Mouse (Mus musculus) myocyte (in vitro differentiated cells): ENCODE measurements around the gene Gm20388.
"Not testable (repeated sequence)": the region's sequence is repeated elsewhere in the genome, so short reads cannot be mapped to it uniquely, and the experiment has no call there.

Experiments used
- E2F4 ChIP-seq: IDR thresholded peaks from one replicate; pipeline ENCODE4 v1.6.1; 2011; ENCODE audit warnings: mild to moderate bottlenecking, control low read depth, moderate library complexity; ENCODE audit not compliant: insufficient read depth
- MAX ChIP-seq: IDR thresholded peaks from one replicate; pipeline ENCODE4 v1.6.1; 2011; ENCODE audit warnings: low read depth, mild to moderate bottlenecking, control low read depth
- MYOD1 ChIP-seq, 3 experiments: IDR thresholded peaks; one replicate each; pipeline ENCODE4 v1.6.1; 2011; ENCODE audit warnings: control low read depth in 2 of 3, low read depth in 2 of 3, mild to moderate bottlenecking in 2 of 3, moderate library complexity in 1 of 3; ENCODE audit not compliant: insufficient read length in 2 of 3, control insufficient read depth in 1 of 3
- POLR2A ChIP-seq: IDR thresholded peaks from one replicate; pipeline ENCODE4 v1.6.1; 2011; ENCODE audit warnings: low read depth, mild to moderate bottlenecking, control low read depth, moderate library complexity; ENCODE audit not compliant: insufficient read length
- TCF12 ChIP-seq: IDR thresholded peaks from one replicate; pipeline ENCODE4 v1.6.1; 2011; ENCODE audit warnings: mild to moderate bottlenecking, control low read depth; ENCODE audit not compliant: poor library complexity, insufficient read depth, severe bottlenecking
- USF1 ChIP-seq: IDR thresholded peaks from one replicate; pipeline ENCODE4 v1.6.1; 2011; ENCODE audit warnings: low read depth, mild to moderate bottlenecking, control low read depth, moderate library complexity

DNA sequence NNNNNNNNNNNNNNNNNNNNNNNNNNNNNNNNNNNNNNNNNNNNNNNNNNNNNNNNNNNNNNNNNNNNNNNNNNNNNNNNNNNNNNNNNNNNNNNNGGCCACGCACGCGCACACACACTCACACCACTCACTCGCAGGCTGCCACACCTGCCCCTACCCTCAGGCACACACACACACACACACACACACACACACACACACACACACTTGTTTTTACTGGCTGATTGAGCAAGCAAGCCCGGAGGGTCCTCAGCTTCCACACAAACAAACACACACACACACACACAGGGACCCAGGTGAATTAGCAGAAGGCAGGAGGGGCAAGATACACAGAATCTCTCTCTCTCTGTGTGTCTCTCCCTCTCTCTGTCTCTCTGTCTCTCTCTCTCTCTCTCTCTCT, 3702.0 kb downstream of the Gm20388 start:
- TF ChIP-seq POLR2A; USF1; TCF12; E2F4; MAX; MYOD1 (IDR thresholded peaks at IDR 0.05; ENCODE audit: control insufficient read depth in 1 of 3, insufficient read length in 2 of 3, low read depth in 2 of 3): not testable (repeated sequence)
